Comparison of ENCODE assay signal across 19 mouse cellular contexts in the genomic region with DNA sequence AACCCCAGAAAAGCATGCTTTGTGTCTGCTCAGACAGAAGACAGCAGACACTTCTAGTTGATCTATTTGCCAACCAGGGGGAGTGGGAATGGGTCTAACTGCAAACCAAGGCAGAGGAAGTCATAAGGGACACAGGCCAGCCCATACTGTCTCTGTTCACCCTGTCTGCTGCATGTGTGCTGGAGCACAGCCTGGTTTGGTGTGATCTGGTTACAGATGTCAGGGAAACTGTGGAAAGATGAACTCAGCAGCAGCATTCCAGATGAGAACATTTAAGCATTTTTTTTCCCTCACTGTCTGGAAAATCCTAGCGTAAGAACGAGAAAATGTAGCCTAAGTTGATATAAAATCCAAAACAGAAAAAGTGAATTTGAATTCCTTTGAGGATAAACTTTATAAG.
DNase-seq lines count a peak whose midpoint lies in the region; ATAC-seq lines count a peak whose summit lies in the region.
"Had no signal": no experiment of that assay in that cellular context is flagged by ENCODE, and none has a peak within 500 bp of the region (broad histone marks: within the 10 kb centered on the region; RNA-seq: fewer than 3 reads in every experiment).

No protein-coding gene starts in this region.

- WGBS in hindbrain, embryonic 15.5 days, result 69% methylated on average over 2 of the region's 2 CpGs
- WGBS in hindbrain, embryonic 11.5 days, result 76% methylated on average over 2 of the region's 2 CpGs
- 67% methylated on average over 2 of the region's 2 CpGs for WGBS in neural tube, embryonic 11.5 days
- WGBS in neural tube, embryonic 15.5 days, result 64% methylated on average over 2 of the region's 2 CpGs
- WGBS in embryonic facial prominence, embryonic 14.5 days, result 24% methylated on average over 2 of the region's 2 CpGs

- no peak overlapping the region for H3K4me2 ChIP-seq in hindbrain, embryonic 15.5 days
- H3K4me2 ChIP-seq in hindbrain, embryonic 11.5 days (replicated peaks; ENCODE audit: low read depth, low read length), result no peak overlapping the region
- no peak overlapping the region for H3K4me2 ChIP-seq in neural tube, embryonic 11.5 days (ENCODE audit: low read depth)
- no peak overlapping the region for H3K4me2 ChIP-seq in neural tube, embryonic 15.5 days
- H3K4me2 ChIP-seq in embryonic facial prominence, embryonic 14.5 days (ENCODE audit: low read depth, low read length), result no peak overlapping the region
- H3K4me2 ChIP-seq: heart, embryonic 12.5 days; hindbrain, embryonic 12.5 days; limb, embryonic 12.5 days had no signal

- H3K9ac ChIP-seq in hindbrain, embryonic 15.5 days, result no peak overlapping the region
- no peak overlapping the region for H3K9ac ChIP-seq in hindbrain, embryonic 11.5 days (ENCODE audit: low read depth, low read length)
- no peak overlapping the region for H3K9ac ChIP-seq in neural tube, embryonic 11.5 days (ENCODE audit: low read length)
- H3K9ac ChIP-seq in neural tube, embryonic 15.5 days (replicated peaks), result no peak overlapping the region
- H3K9ac ChIP-seq in embryonic facial prominence, embryonic 14.5 days (ENCODE audit: low read depth, low read length), result no peak overlapping the region
- H3K9ac ChIP-seq: heart, embryonic 12.5 days; hindbrain, embryonic 12.5 days; limb, embryonic 12.5 days had no signal

- ATAC-seq in hindbrain, embryonic 15.5 days (ENCODE audit: low FRiP score, low read depth), result no peak
- no peak for ATAC-seq in hindbrain, embryonic 11.5 days (ENCODE audit: low FRiP score)
- ATAC-seq in neural tube, embryonic 11.5 days (ENCODE audit: insufficient read depth, low FRiP score, low TSS enrichment), result no peak
- no peak for ATAC-seq in neural tube, embryonic 15.5 days (ENCODE audit: low FRiP score)
- 0 out of 2 replicates have a peak, but pooled peaks have one; percentile 53 for ATAC-seq in embryonic facial prominence, embryonic 14.5 days (ENCODE audit: low read depth)
- ATAC-seq: activated CD4-positive, CD25-positive, alpha-beta regulatory T cell, adult 4 months; CD4-positive, CD25-positive, alpha-beta regulatory T cell, adult 4 months had no signal

- H3K36me3 ChIP-seq in hindbrain, embryonic 15.5 days, result no peaks in the 10 kb centered on the region
- H3K36me3 ChIP-seq in hindbrain, embryonic 11.5 days (ENCODE audit: control insufficient read depth, insufficient read depth, low read length), result no peaks in the 10 kb centered on the region
- no peaks in the 10 kb centered on the region for H3K36me3 ChIP-seq in neural tube, embryonic 11.5 days (ENCODE audit: control insufficient read depth, insufficient read depth, low read length)
- H3K36me3 ChIP-seq in neural tube, embryonic 15.5 days, result no peaks in the 10 kb centered on the region
- no peaks in the 10 kb centered on the region for H3K36me3 ChIP-seq in embryonic facial prominence, embryonic 14.5 days (ENCODE audit: control insufficient read depth, insufficient read depth, low read length)
- H3K36me3 ChIP-seq: heart, embryonic 12.5 days; hindbrain, embryonic 12.5 days; limb, embryonic 12.5 days had no signal

- no peaks in the 10 kb centered on the region; the same call in 1 of the 2 replicates for H3K4me1 ChIP-seq in hindbrain, embryonic 15.5 days (replicated peaks)
- H3K4me1 ChIP-seq in hindbrain, embryonic 11.5 days (replicated peaks; ENCODE audit: control insufficient read depth, insufficient read depth, low read length), result 0 out of 2 replicates have a peak, but pooled peaks cover 2% of the 10 kb centered on the region
- H3K4me1 ChIP-seq in neural tube, embryonic 11.5 days (ENCODE audit: control insufficient read depth, insufficient read depth, low read length), result peaks cover 5% of the 10 kb centered on the region; the same call in 1 of the 2 replicates
- peaks cover 5% of the 10 kb centered on the region; the same call in 1 of the 2 replicates for H3K4me1 ChIP-seq in neural tube, embryonic 15.5 days
- H3K4me1 ChIP-seq in embryonic facial prominence, embryonic 14.5 days (ENCODE audit: control insufficient read depth, insufficient read depth, low read length), result 0 out of 2 replicates have a peak, but pooled peaks cover 4% of the 10 kb centered on the region

- H3K27me3 ChIP-seq in hindbrain, embryonic 15.5 days, result no peaks in the 10 kb centered on the region
- no peaks in the 10 kb centered on the region for H3K27me3 ChIP-seq in hindbrain, embryonic 11.5 days (ENCODE audit: control insufficient read depth, insufficient read depth, low read length)
- no peaks in the 10 kb centered on the region for H3K27me3 ChIP-seq in neural tube, embryonic 11.5 days (ENCODE audit: control insufficient read depth, insufficient read depth, low read length)
- H3K27me3 ChIP-seq in neural tube, embryonic 15.5 days (replicated peaks), result no peaks in the 10 kb centered on the region
- no peaks in the 10 kb centered on the region for H3K27me3 ChIP-seq in embryonic facial prominence, embryonic 14.5 days (replicated peaks; ENCODE audit: control insufficient read depth, insufficient read depth, low read length)
- H3K27me3 ChIP-seq: heart, embryonic 12.5 days; hindbrain, embryonic 12.5 days; limb, embryonic 12.5 days had no signal

- no peaks in the 10 kb centered on the region for H3K9me3 ChIP-seq in hindbrain, embryonic 15.5 days
- H3K9me3 ChIP-seq in hindbrain, embryonic 11.5 days (ENCODE audit: control insufficient read depth, low read length), result no peaks in the 10 kb centered on the region
- no peaks in the 10 kb centered on the region for H3K9me3 ChIP-seq in neural tube, embryonic 11.5 days (ENCODE audit: control insufficient read depth, low read length)
- H3K9me3 ChIP-seq in neural tube, embryonic 15.5 days (replicated peaks), result no peaks in the 10 kb centered on the region
- H3K9me3 ChIP-seq in embryonic facial prominence, embryonic 14.5 days (ENCODE audit: control insufficient read depth, low read length), result no peaks in the 10 kb centered on the region
- H3K9me3 ChIP-seq: hindbrain, embryonic 12.5 days; limb, embryonic 12.5 days had no signal

- 0 out of 2 replicates have a peak overlapping the region, but pooled peaks have one; percentile 20 for H3K27ac ChIP-seq in hindbrain, embryonic 15.5 days (replicated peaks)
- H3K27ac ChIP-seq in hindbrain, embryonic 11.5 days (ENCODE audit: low read depth, low read length), result no peak overlapping the region
- peak overlapping the region; percentile 21; the same call in 1 of the 2 replicates for H3K27ac ChIP-seq in neural tube, embryonic 11.5 days (ENCODE audit: low read depth, low read length)
- H3K27ac ChIP-seq in neural tube, embryonic 15.5 days (replicated peaks), result no peak overlapping the region
- H3K27ac ChIP-seq in embryonic facial prominence, embryonic 14.5 days (replicated peaks; ENCODE audit: low read depth, low read length), result peak overlapping the region; percentile 50
- H3K27ac ChIP-seq: hindbrain, embryonic 12.5 days; limb, embryonic 12.5 days had no signal

- DNase-seq in hindbrain, embryonic 11.5 days (ENCODE audit: low spot score), result no peak
- DNase-seq in neural tube, embryonic 11.5 days (ENCODE audit: low spot score), result peak; percentile 11
- DNase-seq in embryonic facial prominence, embryonic 14.5 days (ENCODE audit: low spot score), result peak; percentile 70
- DNase-seq in retina, postnatal 1 day, result peak; percentile 25
- DNase-seq in ovary, adult 18-20 months (ENCODE audit: low spot score), result no peak
- DNase-seq: adrenal gland, postnatal 36 days; cerebellum, postnatal 36 days; gastrocnemius, postnatal 14 days; kidney, adult 11 months; kidney, postnatal 4 days; lung, adult 2 months; right cerebral cortex, postnatal 25 days had no signal

- no peak overlapping the region for H3K4me3 ChIP-seq in hindbrain, embryonic 15.5 days
- no peak overlapping the region for H3K4me3 ChIP-seq in hindbrain, embryonic 11.5 days (ENCODE audit: low read depth, low read length)
- H3K4me3 ChIP-seq in neural tube, embryonic 11.5 days (ENCODE audit: low read depth, low read length), result no peak overlapping the region
- no peak overlapping the region for H3K4me3 ChIP-seq in neural tube, embryonic 15.5 days (replicated peaks)
- H3K4me3 ChIP-seq in embryonic facial prominence, embryonic 14.5 days (ENCODE audit: low read depth, low read length), result no peak overlapping the region
- H3K4me3 ChIP-seq: heart, embryonic 12.5 days; hindbrain, embryonic 12.5 days; limb, embryonic 12.5 days had no signal

Comparison
In these comparisons a context has a peak if more than half of its experiments do, and no peak if none do; other contexts are left out.
1. H3K27ac ChIP-seq: peak in hindbrain, embryonic 15.5 days (single experiment), neural tube, embryonic 11.5 days (single experiment) and embryonic facial prominence, embryonic 14.5 days (single experiment); none in hindbrain, embryonic 11.5 days (single experiment) and neural tube, embryonic 15.5 days (single experiment).
2. DNase-seq: peak in neural tube, embryonic 11.5 days (single experiment), embryonic facial prominence, embryonic 14.5 days (single experiment) and retina, postnatal 1 day (single experiment); none in hindbrain, embryonic 11.5 days (single experiment) and ovary, adult 18-20 months (single experiment).